Mouse (Mus musculus): Measurements from ENCODE around the gene Srsf2. TPM values are rescaled to one million over a fixed set of nuclear protein-coding genes. Genes with fewer than 3 reads are reported as not detected.
"Not testable (repeated sequence)": the region's sequence is repeated elsewhere in the genome, so short reads cannot be mapped to it uniquely, and the experiment has no call there.

Srsf2 gene
- total RNA-seq, 2 experiments from 2014 or later, result 228 to 275 TPM

DNA sequence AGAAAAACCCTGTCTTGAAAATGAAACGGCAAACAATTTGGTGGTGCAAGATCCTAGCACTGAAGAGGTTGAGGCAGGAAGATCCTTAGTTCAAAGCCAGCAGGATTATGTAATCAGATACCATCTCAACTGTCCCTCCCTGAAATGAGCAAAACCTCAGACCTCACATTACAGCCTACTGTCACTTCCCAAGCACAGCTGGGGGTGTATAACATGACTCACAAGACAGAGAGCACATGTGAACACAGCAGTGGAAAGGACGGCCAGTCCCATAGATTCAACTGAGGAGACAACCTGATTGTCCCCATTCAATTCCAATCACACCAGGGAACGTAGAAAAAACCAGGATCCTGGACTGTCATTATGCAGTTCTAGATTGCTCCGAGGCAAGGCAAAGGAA, 16.6 kb downstream of the Srsf2 start:
- no peak for DNase-seq (ENCODE audit: low spot score in 2 of 2)

DNA sequence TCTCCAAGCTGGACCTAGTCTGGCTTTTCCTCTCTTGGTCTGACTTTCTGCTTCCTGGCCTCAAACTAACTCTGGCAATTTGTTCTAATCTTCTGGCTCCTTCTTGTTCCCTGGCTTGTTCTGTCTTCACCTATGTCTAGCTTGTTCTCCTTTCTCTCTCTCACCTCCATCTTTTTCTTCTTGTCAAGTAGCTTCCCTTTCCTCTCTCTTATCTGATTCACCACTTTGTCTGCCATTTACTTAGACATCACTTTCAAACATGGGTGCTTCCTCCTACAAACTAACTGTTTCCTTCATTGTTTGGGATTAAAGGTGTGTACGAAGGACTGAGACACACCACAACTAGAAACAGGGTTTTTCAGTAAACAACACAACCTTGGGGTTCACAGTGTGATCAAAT, 17.9 kb downstream of the Srsf2 start:
- no peak for DNase-seq (ENCODE audit: low spot score in 2 of 2)

- DNase-seq (ENCODE audit: low spot score in 2 of 2), result no peak
Observed at GRCm38 (mm10) chr11:116832172-116832685, 20.7 kb downstream of the Srsf2 start.

GRCm38 (mm10) chr11:116827534-116828165, 25.2 kb downstream of the Srsf2 start, which contains the start of gene Mxra7:
TSS of gene Mxra7 (minus strand) at chr11:116828046.
- DNase-seq (ENCODE audit: low spot score in 2 of 2), result peak; percentile 91 to 92

- DNase-seq (ENCODE audit: low spot score in 2 of 2), result no peak
Observed at GRCm38 (mm10) chr11:116826550-116827504, 26.1 kb downstream of the Srsf2 start.

GRCm38 (mm10) chr11:116825230-116825629, 27.7 kb downstream of the Srsf2 start:
- peak in 1 of 2 experiments; percentile 29 for DNase-seq (ENCODE audit: low spot score in 2 of 2)

- DNase-seq (ENCODE audit: low spot score in 2 of 2), result not testable (repeated sequence)
Observed at GRCm38 (mm10) chr11:116823885-116824284, 29.0 kb downstream of the Srsf2 start.

DNA sequence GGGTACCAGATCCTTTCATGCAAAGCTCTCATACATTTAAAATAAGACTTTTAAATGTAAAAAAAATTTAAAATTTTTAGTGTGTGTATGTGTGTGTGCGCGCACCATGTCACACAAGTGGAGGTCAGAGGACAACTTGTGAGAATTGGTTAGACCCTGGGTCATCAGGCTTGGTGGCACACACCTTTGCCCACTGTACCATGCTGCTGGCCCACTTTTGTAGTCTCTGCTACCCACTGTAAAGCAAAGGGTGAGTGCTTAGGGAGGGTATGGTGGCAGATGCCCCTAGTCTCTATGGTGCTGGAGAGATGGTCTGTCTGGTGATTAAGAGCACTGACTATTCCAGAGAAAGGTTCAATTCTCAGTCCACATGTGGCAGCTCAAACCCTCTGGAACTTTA, 29.6 kb downstream of the Srsf2 start:
- no peak for DNase-seq (ENCODE audit: low spot score in 2 of 2)

GRCm38 (mm10) chr11:116822626-116823025, 30.3 kb downstream of the Srsf2 start:
- DNase-seq (ENCODE audit: low spot score in 2 of 2), result no peak

GRCm38 (mm10) chr11:116822215-116822614, 30.7 kb downstream of the Srsf2 start:
- no peak for DNase-seq (ENCODE audit: low spot score in 2 of 2)

DNA sequence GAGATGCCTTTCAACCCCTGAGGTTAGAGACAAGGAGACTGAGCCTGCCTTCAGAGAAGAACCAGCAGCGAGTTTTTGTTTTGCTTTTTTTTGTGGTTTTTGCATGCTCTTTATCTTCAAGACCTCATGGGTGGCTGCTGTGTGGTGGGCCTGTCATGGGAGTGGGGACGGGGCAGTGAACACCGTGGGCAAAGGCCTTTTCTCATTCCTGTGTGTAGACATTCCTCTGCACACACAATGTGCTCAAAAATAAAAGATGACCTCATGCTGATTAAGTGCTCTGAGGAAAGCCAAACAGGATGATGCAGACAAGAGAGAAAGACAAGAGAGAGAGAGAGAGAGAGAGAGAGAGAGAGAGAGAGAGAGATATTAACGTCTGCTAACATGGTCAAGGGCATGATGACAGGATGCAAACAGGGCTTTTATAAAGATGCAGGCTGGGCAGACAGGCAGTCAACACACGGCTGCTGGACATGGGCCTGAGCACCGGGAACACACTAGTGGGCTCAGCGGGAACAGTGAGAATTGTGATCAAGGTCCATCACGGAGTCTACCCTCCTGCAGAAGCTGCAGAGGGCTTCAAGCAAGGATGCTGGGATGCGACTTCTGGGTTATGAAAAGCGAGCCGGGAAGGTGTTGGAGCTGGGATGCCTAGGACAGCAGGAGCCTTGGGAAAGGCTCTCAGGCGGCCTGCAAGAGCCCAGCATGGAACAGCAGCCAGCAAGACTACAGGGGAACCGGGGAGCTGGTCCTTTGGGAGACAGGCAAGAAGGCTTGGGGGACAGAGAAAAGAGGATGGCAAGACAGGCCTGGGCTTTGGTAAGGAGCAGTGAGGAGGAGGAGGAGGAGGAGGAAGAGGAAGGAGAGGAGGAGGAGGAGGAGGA, 31.6 kb downstream of the Srsf2 start:
- no peak for DNase-seq (ENCODE audit: low spot score in 2 of 2)

DNA sequence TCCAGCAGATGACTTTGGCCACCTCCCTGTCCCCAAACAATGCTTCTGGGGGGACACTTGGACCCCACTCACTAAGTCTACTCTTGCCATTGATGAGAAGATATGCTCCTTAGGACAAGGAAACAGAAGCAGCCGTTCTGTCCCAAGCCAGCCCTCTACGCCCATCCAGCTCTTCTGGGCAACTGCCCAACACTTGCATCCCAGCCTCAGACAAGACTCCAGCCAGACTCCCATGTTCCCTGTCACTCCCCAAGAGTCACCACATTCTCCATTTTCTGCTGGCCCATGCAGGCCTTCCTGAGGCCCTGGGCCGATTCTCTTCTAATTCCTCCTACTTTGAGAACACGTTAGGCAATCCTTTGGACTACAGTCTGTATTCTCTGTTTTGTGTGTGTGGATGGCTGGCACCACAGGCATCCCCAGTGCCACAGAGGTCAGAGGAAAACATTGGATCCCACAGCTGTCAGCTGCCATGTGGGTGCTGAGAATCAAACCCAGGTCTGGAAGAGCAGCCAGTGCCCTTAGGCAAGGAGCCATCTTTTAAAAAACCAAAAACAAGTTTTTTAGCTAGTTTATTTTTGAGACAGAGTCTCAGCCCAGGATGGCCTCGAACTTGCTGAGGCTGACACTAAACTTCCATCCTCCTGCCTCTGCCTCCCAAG, 32.8 kb downstream of the Srsf2 start:
- DNase-seq (ENCODE audit: low spot score in 2 of 2), result no peak

GRCm38 (mm10) chr11:116818722-116819121, 34.2 kb downstream of the Srsf2 start:
- DNase-seq (ENCODE audit: low spot score in 2 of 2), result no peak

DNA sequence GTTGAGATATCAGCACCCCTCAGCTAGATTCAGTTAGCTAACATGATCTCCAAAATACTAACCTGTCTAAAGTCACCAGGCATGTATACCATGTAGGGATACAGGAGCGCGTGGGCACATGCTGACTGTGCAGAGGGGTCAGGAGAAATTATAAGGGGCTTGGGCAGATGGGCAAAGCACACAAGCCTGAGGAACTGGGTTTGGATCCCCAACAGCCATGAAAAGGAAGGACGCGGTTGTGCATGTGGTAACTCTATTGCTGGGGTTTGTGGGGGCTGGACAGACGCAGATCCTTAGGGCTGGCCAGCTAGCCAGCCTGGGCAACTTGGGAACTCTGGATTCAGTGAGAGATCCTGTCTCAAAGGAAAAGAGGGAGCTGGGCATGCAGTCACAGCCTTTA, 35.3 kb downstream of the Srsf2 start:
- DNase-seq (ENCODE audit: low spot score in 2 of 2), result no peak

- DNase-seq (ENCODE audit: low spot score in 2 of 2), result no peak
Observed at GRCm38 (mm10) chr11:116816769-116817168, 36.1 kb downstream of the Srsf2 start.

DNA sequence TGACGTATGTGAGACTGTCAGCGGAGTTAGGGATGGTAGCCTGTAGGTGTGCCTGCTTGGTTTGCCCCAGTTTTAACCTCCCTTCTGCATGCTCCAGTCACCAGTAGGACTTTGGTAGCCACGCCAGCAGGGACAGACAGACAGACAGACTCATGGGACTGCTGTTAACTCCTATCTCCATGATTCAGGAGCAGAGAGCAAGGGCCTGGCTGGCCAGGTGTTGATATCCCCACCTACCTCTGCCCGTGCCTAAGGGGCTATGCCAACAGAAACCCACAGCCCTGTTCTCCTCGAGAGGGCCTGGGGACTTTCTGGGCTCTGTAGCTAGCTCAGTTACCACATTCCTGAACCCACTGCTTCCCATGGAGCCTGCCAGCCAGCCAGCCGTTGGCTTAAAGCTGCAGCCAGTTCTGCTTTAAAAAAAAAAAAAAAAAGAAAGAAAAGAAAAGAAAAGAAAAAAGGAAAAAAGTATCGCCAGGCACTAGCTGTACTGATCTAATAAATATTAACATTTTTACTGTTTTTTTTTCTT, 37.9 kb downstream of the Srsf2 start:
- DNase-seq (ENCODE audit: low spot score in 2 of 2), result no peak

- DNase-seq (ENCODE audit: low spot score in 2 of 2), result no peak
Observed at GRCm38 (mm10) chr11:116814076-116814883, 38.6 kb downstream of the Srsf2 start.

GRCm38 (mm10) chr11:116813610-116814009, 39.3 kb downstream of the Srsf2 start:
- DNase-seq (ENCODE audit: low spot score in 2 of 2), result no peak

DNA sequence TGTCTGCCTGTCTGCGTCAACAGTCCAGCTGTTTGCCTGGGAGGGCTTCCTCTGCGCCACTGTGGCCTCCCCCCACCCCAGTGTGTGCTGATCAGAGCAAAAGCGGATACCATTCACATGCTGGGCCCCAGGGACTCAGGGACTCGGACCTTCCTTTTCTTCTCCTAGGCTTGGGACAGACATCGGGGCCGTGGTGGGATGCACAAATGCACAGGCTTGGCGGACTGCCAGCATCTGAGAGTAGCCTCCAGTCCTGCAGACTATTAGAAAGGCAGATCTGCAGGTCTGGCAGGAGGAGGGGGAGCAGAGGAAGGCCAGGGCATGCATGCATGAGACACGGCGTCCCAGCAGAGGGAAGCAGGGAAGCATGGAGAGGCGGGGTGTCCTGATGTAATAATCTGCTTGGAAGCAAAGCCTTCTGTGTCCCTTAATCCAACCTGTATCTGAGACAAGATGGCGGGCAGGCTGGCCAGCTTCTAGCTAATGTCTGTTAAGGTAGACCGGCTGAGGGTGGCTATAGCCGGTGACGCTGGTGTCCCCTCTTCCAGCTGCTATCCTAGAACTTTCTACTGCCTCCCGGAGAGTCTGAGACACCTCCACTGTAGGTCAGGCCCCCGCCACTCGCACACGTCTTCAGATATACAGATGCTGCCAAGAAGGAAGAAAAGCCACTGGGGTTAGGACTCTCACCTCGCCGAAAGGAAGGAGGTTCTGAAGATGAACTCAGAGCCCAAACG, 39.9 kb downstream of the Srsf2 start:
- no peak for DNase-seq (ENCODE audit: low spot score in 2 of 2)
